Mouse (Mus musculus) megakaryocyte, adult 5-6 weeks (primary cell): ENCODE data around the gene Dzip1. TPM values are rescaled to one million over a fixed set of nuclear protein-coding genes. Genes with fewer than 3 reads are reported as not detected.
A peak's percentile ranks its signal among the peaks of the same experiment; 100 is the strongest.

Experiments used
- ATAC-seq: 2 replicates; pipeline ENCODE4 v1.8.0; 2016; ENCODE audit warnings: mild to moderate bottlenecking, inconsistent platforms; ENCODE audit not compliant: poor library complexity, severe bottlenecking
- total RNA-seq, 2 experiments: library from RNA; stranded (forward) in 1 of 2; stranded (reverse) in 1 of 2; fragments of 153-499, 151-499 nt in 1 of 2; fragments of 221-1000, 200-1000 nt in 1 of 2; gene quantifications; 2 replicates each; pipeline versions ENCODE4 v1.2.3 to v1.2.4; 2015 to 2017

The Dzip1 gene
- total RNA-seq, 2 experiments from 2014 or later = 0.02 to 0.04 TPM

- peak; percentile 17; the same call in 1 of the 2 replicates for ATAC-seq
These were observed 2.5 kb downstream of the Dzip1 start for GRCm38 (mm10) chr14:118922667-118923184.

- ATAC-seq = no peak
These were observed 3.0 kb downstream of the Dzip1 start for GRCm38 (mm10) chr14:118922251-118922650.

- no peak for ATAC-seq
These were observed 4.6 kb downstream of the Dzip1 start for GRCm38 (mm10) chr14:118920654-118921053.

DNA sequence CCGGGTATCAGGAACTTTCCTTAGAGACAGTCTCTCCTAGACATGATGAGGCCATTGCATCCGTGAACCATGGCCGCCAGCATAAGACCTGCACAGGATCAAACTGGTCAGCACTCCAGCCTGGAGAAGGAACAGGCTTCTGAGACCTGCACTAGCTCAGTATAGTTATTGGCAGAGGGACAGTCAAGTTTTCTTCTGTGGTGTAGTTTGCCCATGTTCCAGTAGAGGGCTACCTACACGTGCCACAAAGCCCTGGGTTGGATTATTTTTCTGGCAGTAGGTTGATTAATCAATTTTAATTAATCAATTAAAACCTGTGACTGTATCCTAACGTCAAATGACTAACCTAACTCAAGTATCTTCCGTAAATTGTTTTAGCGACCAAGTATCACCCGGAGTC lies 6.2 kb downstream of the Dzip1 start:
- 0 out of 2 replicates have a peak, but pooled peaks have one; percentile 41 for ATAC-seq

DNA sequence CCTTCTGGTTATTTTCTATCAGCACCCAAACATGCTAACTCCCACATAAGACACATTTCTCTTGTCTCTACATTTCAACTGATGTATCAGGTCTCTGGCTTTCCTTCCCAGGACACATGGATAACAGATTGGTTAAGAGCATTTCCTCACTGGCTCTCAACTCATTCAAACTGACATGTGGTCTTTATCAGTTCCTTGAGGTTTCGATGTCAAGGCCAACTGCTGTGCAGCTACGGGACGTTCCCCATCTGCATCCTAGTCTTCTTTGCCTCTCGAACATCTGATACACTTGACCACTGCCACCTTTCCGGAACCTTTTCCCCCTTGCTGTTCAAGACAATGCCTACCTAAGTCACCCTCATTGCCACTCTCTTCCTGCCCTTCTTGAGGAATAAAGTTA lies 11.6 kb downstream of the Dzip1 start:
- no peak for ATAC-seq

- no peak for ATAC-seq
These were observed 13.7 kb downstream of the Dzip1 start for GRCm38 (mm10) chr14:118911521-118911920.

GRCm38 (mm10) chr14:118910332-118911222 lies 14.7 kb downstream of the Dzip1 start:
- ATAC-seq = peak; percentile 79

DNA sequence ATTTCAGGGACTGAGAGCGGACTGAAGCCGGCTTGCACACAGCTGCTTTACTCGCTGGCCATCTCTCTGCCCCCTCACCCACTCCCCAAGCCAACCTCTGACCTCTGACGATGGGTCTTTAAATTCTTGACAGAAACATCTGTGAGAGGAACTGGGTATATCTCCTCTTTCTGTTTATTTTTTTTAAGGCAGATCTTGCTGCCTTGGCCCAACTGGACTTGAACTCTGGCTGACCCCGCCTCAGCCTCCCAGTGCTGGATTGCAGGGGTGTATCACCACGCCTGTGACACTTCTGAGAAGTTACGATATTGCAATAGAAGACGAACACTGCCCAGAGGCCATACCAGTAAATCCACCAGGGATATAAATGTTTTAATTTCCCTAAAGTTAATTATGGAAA lies 15.4 kb downstream of the Dzip1 start:
- 0 out of 2 replicates have a peak, but pooled peaks have one; percentile 22 for ATAC-seq

- no peak for ATAC-seq
These were observed 17.7 kb downstream of the Dzip1 start for GRCm38 (mm10) chr14:118907592-118907991.

GRCm38 (mm10) chr14:118903867-118904562 lies 21.2 kb downstream of the Dzip1 start:
- no peak for ATAC-seq

DNA sequence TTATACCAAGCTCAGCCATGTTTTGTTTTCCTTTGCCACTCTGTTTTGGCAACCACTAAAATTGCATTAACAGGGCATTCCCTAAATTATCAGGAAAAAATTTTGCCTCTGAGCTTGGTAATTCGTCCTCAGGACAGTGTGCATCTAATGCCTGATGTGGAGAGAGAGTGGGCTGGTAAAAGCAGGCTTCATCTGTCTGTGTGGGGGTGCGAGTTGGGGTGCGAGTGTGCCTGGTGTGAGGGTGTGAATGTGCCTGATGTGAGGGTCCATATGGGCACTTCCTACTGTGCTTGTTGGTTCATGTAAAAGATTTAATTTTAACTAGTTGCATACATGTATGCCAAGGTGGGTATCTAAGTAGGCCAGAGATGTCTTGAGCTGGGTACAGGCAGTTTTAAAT lies 21.9 kb downstream of the Dzip1 start:
- no peak for ATAC-seq

DNA sequence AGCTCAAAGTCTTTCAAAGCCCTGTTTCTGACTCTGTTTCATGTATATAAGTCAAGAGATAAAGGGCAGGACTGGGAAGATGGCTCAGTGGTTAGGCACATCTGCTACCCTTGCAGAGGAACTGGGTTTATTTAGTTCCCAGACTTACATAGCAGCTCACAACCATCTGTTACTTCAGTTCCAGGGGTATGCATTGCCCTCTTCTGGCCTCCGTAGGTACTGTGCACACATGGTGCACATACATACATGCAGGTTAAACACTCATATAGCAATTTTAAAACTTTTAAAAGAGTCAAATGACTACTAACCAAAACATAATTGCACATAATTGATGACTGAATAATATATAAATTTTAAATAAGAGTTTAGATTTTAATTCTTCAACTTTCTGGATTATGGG lies 24.3 kb downstream of the Dzip1 start:
- ATAC-seq = no peak

GRCm38 (mm10) chr14:118899940-118900339 lies 25.3 kb downstream of the Dzip1 start:
- no peak for ATAC-seq

- no peak for ATAC-seq
These were observed 29.6 kb downstream of the Dzip1 start for GRCm38 (mm10) chr14:118895655-118896054.

- no peak for ATAC-seq
These were observed 30.0 kb downstream of the Dzip1 start for GRCm38 (mm10) chr14:118895228-118895627.

DNA sequence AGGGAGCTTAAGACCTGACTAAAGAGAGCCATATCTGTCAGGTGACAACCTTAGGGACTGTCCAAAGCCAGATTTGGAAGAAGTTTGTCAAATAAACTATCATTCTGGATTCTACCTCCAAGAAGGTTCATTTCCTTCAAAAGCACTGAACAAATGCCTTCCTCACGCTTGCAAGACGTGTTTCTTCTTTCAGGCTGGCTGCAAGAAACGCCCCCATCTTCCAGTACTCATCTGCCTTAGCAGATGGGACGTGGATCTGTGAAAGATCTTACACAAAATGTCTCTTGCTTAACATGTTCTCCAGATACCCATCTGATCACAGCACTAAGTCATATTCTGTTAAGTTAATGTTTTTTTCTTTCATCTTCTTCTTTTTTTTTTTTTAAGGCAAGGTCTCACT lies 35.2 kb downstream of the Dzip1 start:
- no peak for ATAC-seq

DNA sequence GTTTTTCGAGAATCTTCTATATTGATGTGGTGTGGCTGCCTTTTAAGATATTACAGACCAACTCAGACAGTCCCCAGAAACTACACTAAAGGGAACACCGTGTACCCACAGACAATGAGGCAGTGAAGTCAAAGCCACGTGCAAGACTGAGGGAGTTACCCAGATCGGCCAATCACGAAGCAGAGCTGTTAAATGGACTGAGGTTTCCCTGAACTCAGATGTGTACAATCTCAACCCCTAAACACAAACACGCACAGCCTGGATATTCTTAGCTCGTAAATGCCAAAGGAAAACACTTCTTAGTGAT lies 41.1 kb downstream of the Dzip1 start:
- no peak for ATAC-seq

- ATAC-seq = no peak
These were observed 41.7 kb downstream of the Dzip1 start for GRCm38 (mm10) chr14:118883344-118884249.

DNA sequence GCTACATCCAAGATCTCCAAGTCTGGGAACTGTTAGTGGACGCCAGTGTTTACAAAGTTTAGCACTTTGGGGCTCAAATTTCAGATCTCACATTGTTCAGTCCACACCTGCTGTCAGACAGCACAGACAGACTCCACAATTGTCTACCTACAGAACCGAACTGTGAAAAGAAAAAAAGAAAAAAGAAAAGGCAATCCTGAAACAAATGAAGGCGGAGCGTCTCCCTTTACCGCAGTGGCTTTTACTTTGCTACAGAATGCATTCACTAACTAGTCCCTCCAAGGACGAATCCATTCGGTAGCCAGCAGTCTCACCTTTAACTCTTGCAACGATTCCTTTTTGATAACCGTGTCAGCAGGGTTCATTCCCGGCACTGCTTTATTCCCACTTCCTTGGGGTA lies 44.6 kb downstream of the Dzip1 start:
- no peak for ATAC-seq

- ATAC-seq = no peak
These were observed 46.8 kb downstream of the Dzip1 start for GRCm38 (mm10) chr14:118878346-118878910.
